Mouse (Mus musculus) stomach, postnatal 0 days (tissue): ENCODE results near the gene Trmt10c. TPM values are rescaled to one million over a fixed set of nuclear protein-coding genes. Genes with fewer than 3 reads are reported as not detected.
A peak's percentile ranks its signal among the peaks of the same experiment; 100 is the strongest.

Experiments used
- ATAC-seq: fragments of 200-750 bp; cut with Nextera tagmentation; 2 replicates; pipeline ENCODE4 v1.8.0; 2017; ENCODE audit not compliant: low FRiP score, low TSS enrichment
- DNase-seq: peaks from one replicate; pipeline ENCODE4 v3.0.0-alpha.2; 2016; ENCODE audit warnings: low spot score
- H3K27ac ChIP-seq: fragments of 300-500 bp; sonication (generic); replicated peaks from 2 replicates; pipeline ENCODE4 v1.5.1; 2014; ENCODE audit warnings: mild to moderate bottlenecking, control low read depth
- H3K27me3 ChIP-seq: fragments of 300-500 bp; sonication (generic); 2 replicates; pipeline ENCODE4 v1.6.1; 2014; ENCODE audit warnings: low read length; ENCODE audit not compliant: control insufficient read depth, insufficient read depth
- H3K36me3 ChIP-seq: fragments of 300-500 bp; sonication (generic); 2 replicates; pipeline ENCODE4 v1.6.1; 2014; ENCODE audit warnings: low read length, mixed read lengths; ENCODE audit not compliant: control insufficient read depth, insufficient read depth
- H3K4me1 ChIP-seq: fragments of 300-500 bp; sonication (generic); replicated peaks from 2 replicates; pipeline ENCODE4 v1.6.1; 2014; ENCODE audit warnings: antibody characterized with exemption; ENCODE audit not compliant: control insufficient read depth, insufficient read depth
- H3K4me2 ChIP-seq: fragments of 300-500 bp; sonication (generic); replicated peaks from 2 replicates; pipeline ENCODE4 v1.6.1; 2014; ENCODE audit warnings: low read depth, mild to moderate bottlenecking, control low read depth, moderate library complexity
- H3K4me3 ChIP-seq: fragments of 300-500 bp; sonication (generic); 2 replicates; pipeline ENCODE4 v1.5.1; 2014; ENCODE audit warnings: low read depth, low read length, control low read depth
- H3K9ac ChIP-seq: fragments of 300-500 bp; sonication (generic); 2 replicates; pipeline ENCODE4 v1.6.1; 2014; ENCODE audit warnings: mild to moderate bottlenecking, low read length, control low read depth, mixed read lengths
- H3K9me3 ChIP-seq: fragments of 300-500 bp; sonication (generic); 2 replicates; pipeline ENCODE4 v1.6.1; 2016; ENCODE audit warnings: low read length; ENCODE audit not compliant: control insufficient read depth
- CTCF ChIP-seq: IDR thresholded peaks from 2 replicates; pipeline ENCODE4 v1.5.1; 2016; ENCODE audit warnings: antibody characterized with exemption, low read depth, mild to moderate bottlenecking, moderate library complexity
- EP300 ChIP-seq: optimal IDR thresholded peaks from 2 replicates; pipeline ENCODE3; 2016; ENCODE audit warnings: antibody characterized with exemption
- WGBS: fragments of 180-500 bp; shearing (Covaris S2); extraction: QIAGEN DNeasy Blood & Tissue Kit; methylation state at CpG from one replicate; pipeline ENCODE4 v1.1.7; 2014; 5-methylcytosine and 5-hydroxymethylcytosine counted together
- polyA plus RNA-seq: library from polyadenylated mRNA; unstranded; fragments of >200 nt; fragmentation: Nextera tagmentation; extraction: Ambion mirVana; gene quantifications from 2 replicates; pipeline ENCODE4 v1.2.1, GENCODE M21; 2015

The Trmt10c gene
- polyA plus RNA-seq, 1 experiment from 2014 or later, result 17.6 TPM

GRCm38 (mm10) chr16:56014076-56014475 is 23.5 kb downstream of the Trmt10c start:
- Histone ChIP-seq H3K4me2 (no peak overlapping the region), H3K9me3 (no peaks in the 10 kb centered on the region), H3K9ac (no peak overlapping the region), H3K27me3 (no peaks in the 10 kb centered on the region), H3K4me3 (no peak overlapping the region), H3K27ac (no peak overlapping the region), H3K4me1 (no peaks in the 10 kb centered on the region), H3K36me3 (peaks cover 25% of the 10 kb centered on the region)
- ATAC-seq (no peak), DNase-seq (no peak)
- no peak for TF ChIP-seq CTCF
- 66% methylated on average over 7 of the region's 7 CpGs for WGBS

- DNase-seq, result no peak
- no peaks in the 10 kb centered on the region for H3K27me3 ChIP-seq
- 84% methylated on average over 10 of the region's 10 CpGs for WGBS
- H3K9ac ChIP-seq, result no peak overlapping the region
- no peaks in the 10 kb centered on the region for H3K4me1 ChIP-seq
- H3K4me3 ChIP-seq, result no peak overlapping the region
- no peak overlapping the region for H3K27ac ChIP-seq
- peaks cover 21% of the 10 kb centered on the region for H3K36me3 ChIP-seq
- H3K9me3 ChIP-seq, result no peaks in the 10 kb centered on the region
- no peak overlapping the region for H3K4me2 ChIP-seq
- TF ChIP-seq EP300 (no peak), CTCF (peak; percentile 14; the same call in 1 of the 2 replicates)
- 0 out of 2 replicates have a peak, but pooled peaks have one; percentile 35 for ATAC-seq
Observed at GRCm38 (mm10) chr16:56012789-56013743, 24.6 kb downstream of the Trmt10c start.

- Histone ChIP-seq H3K27me3 (no peaks in the 10 kb centered on the region), H3K4me2 (no peak overlapping the region), H3K4me3 (no peak overlapping the region), H3K27ac (no peak overlapping the region), H3K4me1 (no peaks in the 10 kb centered on the region), H3K36me3 (peaks cover 13% of the 10 kb centered on the region), H3K9ac (no peak overlapping the region), H3K9me3 (no peaks in the 10 kb centered on the region)
- WGBS, result 83% methylated on average over 1 of the region's 1 CpGs
- TF ChIP-seq CTCF (no peak), EP300 (no peak)
- ATAC-seq (no peak), DNase-seq (no peak)
Observed at GRCm38 (mm10) chr16:56008862-56009261, 28.8 kb downstream of the Trmt10c start.

GRCm38 (mm10) chr16:56006798-56007197 is 30.8 kb downstream of the Trmt10c start:
- DNase-seq (no peak), ATAC-seq (no peak)
- WGBS, result 94% methylated on average over 11 of the region's 11 CpGs

GRCm38 (mm10) chr16:55994235-55994634 is 43.4 kb downstream of the Trmt10c start:
- 93% methylated on average over 2 of the region's 2 CpGs for WGBS

More at GRCm38 (mm10) chr16:56006798-56007197, 30.8 kb downstream of the Trmt10c start:
- no peak overlapping the region for H3K4me2 ChIP-seq
- no peak overlapping the region for H3K9ac ChIP-seq
- H3K9me3 ChIP-seq, result no peaks in the 10 kb centered on the region
- TF ChIP-seq EP300 (no peak), CTCF (no peak)
- peaks cover 13% of the 10 kb centered on the region for H3K36me3 ChIP-seq
- no peak overlapping the region for H3K27ac ChIP-seq
- no peaks in the 10 kb centered on the region for H3K4me1 ChIP-seq
- H3K4me3 ChIP-seq, result no peak overlapping the region
- H3K27me3 ChIP-seq, result no peaks in the 10 kb centered on the region

GRCm38 (mm10) chr16:55990311-55990710 is 47.3 kb downstream of the Trmt10c start:
- 89% methylated on average over 4 of the region's 4 CpGs for WGBS
- Histone ChIP-seq H3K9me3 (no peaks in the 10 kb centered on the region), H3K9ac (no peak overlapping the region), H3K4me2 (no peak overlapping the region), H3K36me3 (peaks cover 4% of the 10 kb centered on the region; the same call in 1 of the 2 replicates), H3K4me3 (no peak overlapping the region), H3K27ac (no peak overlapping the region), H3K4me1 (no peaks in the 10 kb centered on the region), H3K27me3 (no peaks in the 10 kb centered on the region)
- no peak for ATAC-seq
- TF ChIP-seq EP300 (no peak), CTCF (no peak)
- DNase-seq, result no peak

More at GRCm38 (mm10) chr16:55994235-55994634, 43.4 kb downstream of the Trmt10c start:
- no peak for ATAC-seq
- no peak overlapping the region for H3K27ac ChIP-seq
- no peak overlapping the region for H3K4me2 ChIP-seq
- no peaks in the 10 kb centered on the region for H3K27me3 ChIP-seq
- H3K9me3 ChIP-seq, result no peaks in the 10 kb centered on the region
- no peak overlapping the region for H3K4me3 ChIP-seq
- no peak for DNase-seq
- no peak overlapping the region for H3K9ac ChIP-seq
- TF ChIP-seq EP300 (no peak), CTCF (no peak)
- H3K36me3 ChIP-seq, result peaks cover 4% of the 10 kb centered on the region; the same call in 1 of the 2 replicates
- H3K4me1 ChIP-seq, result no peaks in the 10 kb centered on the region
